Mouse (Mus musculus) erythroblast, embryonic 14.5 days (primary cell): ENCODE results near the gene Ccr6. TPM values are rescaled to one million over a fixed set of nuclear protein-coding genes. Genes with fewer than 3 reads are reported as not detected.
"Not testable (repeated sequence)": the region's sequence is repeated elsewhere in the genome, so short reads cannot be mapped to it uniquely, and the experiment has no call there.

Experiments used
- H3K27me3 ChIP-seq: 2 replicates; pipeline ENCODE4 v1.6.1; 2012; ENCODE audit warnings: inconsistent platforms; ENCODE audit not compliant: control insufficient read depth
- H3K36me3 ChIP-seq: 2 replicates; pipeline ENCODE4 v1.6.1; 2012; ENCODE audit warnings: mild to moderate bottlenecking, inconsistent platforms; ENCODE audit not compliant: control insufficient read depth
- H3K4me1 ChIP-seq: 2 replicates; pipeline ENCODE4 v1.6.1; 2012; ENCODE audit warnings: inconsistent platforms; ENCODE audit not compliant: control insufficient read depth
- H3K4me3 ChIP-seq: replicated peaks from 2 replicates; pipeline ENCODE3; 2012; ENCODE audit warnings: moderate library complexity, mild to moderate bottlenecking, inconsistent platforms
- H3K9me3 ChIP-seq: 2 replicates; pipeline ENCODE4 v1.6.1; 2012; ENCODE audit warnings: low read length, inconsistent platforms, mixed read lengths; ENCODE audit not compliant: control insufficient read depth
- GATA1 ChIP-seq: IDR thresholded peaks from 2 replicates; pipeline ENCODE4 v1.6.1; 2012; ENCODE audit warnings: low read length, inconsistent platforms, mixed read lengths
- TAL1 ChIP-seq: IDR thresholded peaks from 3 replicates; pipeline ENCODE4 v1.6.1; 2012; ENCODE audit warnings: low read length, inconsistent platforms, mixed read lengths
- polyA plus RNA-seq: library from polyadenylated mRNA; stranded (reverse); fragments of >175 nt; gene quantifications from 2 replicates; pipeline ENCODE4 v1.2.3, GENCODE M21; 2012

The Ccr6 gene
- not detected in 2 replicates for polyA plus RNA-seq

DNA sequence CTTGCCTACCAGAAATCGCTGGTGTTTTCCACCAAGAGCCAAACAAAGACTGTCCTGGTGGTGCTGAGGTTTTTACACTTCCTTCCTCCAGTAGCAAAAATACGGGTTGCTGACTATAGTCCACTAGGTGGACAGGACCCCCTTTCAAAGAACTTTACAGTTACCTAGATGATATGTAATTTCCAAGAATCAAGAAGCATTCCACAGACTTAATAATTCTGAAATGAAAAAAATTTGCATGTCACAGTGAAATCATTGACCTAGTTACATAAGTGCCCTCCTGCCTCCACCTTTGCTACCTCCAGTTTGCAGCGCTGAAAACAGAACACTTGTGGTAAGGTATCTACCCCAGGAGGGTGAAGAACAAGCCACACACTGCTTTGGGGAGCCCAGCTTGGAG is at the start of gene Ccr6:
Gene Ccr6 (plus strand): TSS at position 301 of the 400 bp plus-strand sequence.
- no peaks in the 10 kb centered on the region for H3K9me3 ChIP-seq
- no peaks in the 10 kb centered on the region for H3K4me1 ChIP-seq
- TF ChIP-seq TAL1 (no peak), GATA1 (no peak)
- H3K4me3 ChIP-seq: no peak within 1 kb of the TSS
- peaks cover 2% of the 10 kb centered on the region for H3K27me3 ChIP-seq
- H3K36me3 ChIP-seq: no peaks in the 10 kb centered on the region

DNA sequence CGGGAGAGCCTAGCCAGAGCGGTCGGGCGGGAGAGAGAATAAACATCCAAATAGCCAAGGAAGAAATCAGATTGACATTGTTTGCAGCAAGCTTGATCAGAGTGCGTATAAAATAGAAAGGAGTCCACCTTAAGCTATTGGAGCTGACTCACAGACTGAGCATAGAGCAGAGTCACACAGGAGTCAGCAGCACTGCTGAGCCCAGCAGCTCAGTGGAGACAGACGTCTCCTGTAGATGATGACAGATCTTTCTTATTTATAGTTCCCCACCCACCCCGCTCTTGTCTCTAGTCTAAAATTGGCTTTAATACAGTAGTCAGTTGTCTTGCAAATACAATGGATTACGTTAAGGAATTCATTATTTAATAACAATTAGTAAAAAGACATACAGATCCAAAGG is 42.2 kb upstream of the Ccr6 start:
- H3K4me3 ChIP-seq: no peak overlapping the region
- TF ChIP-seq TAL1 (no peak), GATA1 (no peak)
- H3K36me3 ChIP-seq: peaks cover 78% of the 10 kb centered on the region
- no peaks in the 10 kb centered on the region for H3K9me3 ChIP-seq
- H3K4me1 ChIP-seq: no peaks in the 10 kb centered on the region
- H3K27me3 ChIP-seq: no peaks in the 10 kb centered on the region

DNA sequence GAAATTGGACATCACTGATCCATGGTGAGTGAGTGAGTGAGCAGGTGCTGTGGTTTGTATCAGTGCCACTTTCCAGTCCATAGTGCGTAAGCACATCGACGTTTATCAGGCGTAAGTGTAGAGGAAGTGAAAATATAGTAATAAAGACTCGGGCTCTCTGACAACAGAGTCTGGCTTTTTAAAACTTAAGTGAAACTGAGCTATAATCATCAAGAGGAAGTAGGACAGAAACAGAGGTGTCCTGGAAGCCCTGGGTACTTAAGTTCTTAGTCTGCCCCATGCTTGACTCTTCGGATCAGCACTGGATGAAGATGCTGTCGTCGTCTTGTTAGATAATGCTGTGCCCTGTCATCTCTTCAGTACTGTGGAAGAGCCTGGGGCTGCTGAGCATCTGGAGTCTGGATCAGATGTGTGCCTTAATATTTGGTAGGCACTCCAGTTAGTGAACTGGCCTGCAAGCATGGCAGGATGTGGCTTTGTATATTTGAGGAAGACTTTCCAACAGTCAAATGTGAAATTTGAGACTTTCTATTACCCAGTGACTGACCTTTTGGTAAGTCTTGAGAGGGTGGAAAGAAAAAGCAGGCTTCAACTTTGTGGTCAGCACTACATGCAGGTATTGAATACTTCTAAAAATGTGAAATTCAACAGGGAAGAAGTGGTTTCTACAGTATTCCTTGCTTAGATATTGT is 40.0 kb upstream of the Ccr6 start:
- no peaks in the 10 kb centered on the region for H3K4me1 ChIP-seq

DNA sequence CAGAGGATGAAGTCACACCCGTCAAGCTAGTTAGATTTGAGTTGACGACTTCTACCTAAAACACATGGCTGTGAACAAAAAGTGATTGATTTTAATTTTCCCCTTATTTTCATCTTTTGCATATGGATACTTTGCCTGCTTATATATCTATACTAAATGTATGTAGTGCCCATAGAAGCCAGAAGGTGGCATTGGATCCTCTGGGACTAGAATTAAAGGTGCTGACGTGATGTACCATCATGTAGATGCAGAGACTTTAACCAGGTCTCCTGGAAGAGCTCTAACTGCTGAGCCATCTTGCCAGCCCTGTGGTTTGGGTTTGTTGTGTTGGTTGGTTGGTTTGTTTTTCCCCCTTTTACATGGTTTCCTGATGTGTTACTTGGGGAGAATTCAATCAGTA is 38.2 kb upstream of the Ccr6 start:
- TF ChIP-seq TAL1 (no peak), GATA1 (no peak)
- Histone ChIP-seq H3K4me1 (no peaks in the 10 kb centered on the region), H3K9me3 (no peaks in the 10 kb centered on the region), H3K27me3 (no peaks in the 10 kb centered on the region), H3K36me3 (peaks cover 45% of the 10 kb centered on the region), H3K4me3 (no peak overlapping the region)

More for the DNA sequence above, 40.0 kb upstream of the Ccr6 start:
- TF ChIP-seq TAL1 (no peak), GATA1 (no peak)
- no peak overlapping the region for H3K4me3 ChIP-seq
- no peaks in the 10 kb centered on the region for H3K27me3 ChIP-seq
- peaks cover 57% of the 10 kb centered on the region for H3K36me3 ChIP-seq
- no peaks in the 10 kb centered on the region for H3K9me3 ChIP-seq

DNA sequence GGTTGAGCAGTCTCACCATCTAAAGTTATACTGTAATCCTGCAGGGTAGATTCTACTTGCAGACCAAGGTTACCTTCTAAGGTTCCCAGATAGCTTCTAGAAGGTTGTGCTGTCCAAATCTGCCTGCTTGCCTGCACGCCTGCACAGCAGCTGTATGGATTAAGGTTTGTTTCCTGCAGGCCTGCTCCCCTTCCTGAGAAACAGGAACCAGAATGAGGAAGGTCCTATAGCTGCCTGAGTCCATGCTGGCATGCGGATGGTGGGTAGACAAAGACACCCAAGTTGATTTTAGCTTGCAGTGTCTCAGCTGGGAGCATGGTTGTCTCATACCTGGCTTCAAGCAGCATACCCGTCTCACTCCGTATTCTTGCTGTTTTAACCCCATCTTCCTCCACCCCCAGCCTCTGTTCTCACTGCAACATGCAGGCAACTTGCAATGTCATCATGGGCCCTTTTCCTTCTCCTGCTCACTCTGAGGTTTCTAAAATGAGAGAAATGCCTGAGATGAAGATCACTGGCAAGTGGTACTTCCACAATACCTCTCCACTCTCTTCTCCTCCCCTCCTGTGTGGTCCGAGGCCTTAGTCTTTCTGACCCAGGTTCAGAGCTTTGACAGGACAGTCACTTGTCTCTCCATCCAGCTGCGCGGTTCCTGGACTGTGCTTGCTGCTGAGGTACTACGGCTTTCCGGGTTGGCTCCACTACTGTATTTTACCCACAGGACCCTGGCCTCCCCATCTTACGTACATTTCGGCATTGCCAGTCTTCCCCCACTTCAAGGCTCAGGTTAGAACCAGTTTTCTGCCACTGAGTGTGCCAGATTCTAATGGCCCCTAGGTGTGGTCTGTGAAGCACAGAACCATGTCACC is 36.5 kb upstream of the Ccr6 start:
- Histone ChIP-seq H3K4me3 (no peak overlapping the region), H3K36me3 (peaks cover 32% of the 10 kb centered on the region), H3K9me3 (no peaks in the 10 kb centered on the region), H3K4me1 (no peaks in the 10 kb centered on the region), H3K27me3 (no peaks in the 10 kb centered on the region)
- no peak for TF ChIP-seq GATA1
- no peak for TF ChIP-seq TAL1

DNA sequence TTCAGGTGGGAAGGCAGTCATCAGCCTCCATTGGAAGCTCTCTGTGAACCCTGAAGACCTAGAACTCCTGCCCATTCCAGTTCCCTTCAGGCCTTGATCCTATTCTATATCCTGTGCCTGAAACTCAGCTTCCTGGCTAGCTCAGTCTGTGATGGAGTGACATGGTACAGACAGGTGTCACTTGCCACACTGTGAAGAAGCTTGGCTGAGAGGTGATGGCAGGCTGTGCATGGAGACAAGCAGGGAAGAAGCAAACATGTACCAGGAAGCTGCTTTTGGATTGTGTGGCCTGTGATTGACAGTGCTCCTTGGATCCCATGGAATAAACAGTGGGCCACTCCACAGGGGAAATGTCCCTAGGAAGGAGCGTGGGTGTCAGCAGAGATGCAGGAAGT is 35.9 kb upstream of the Ccr6 start:
- no peak for TF ChIP-seq GATA1
- TF ChIP-seq TAL1: no peak
- Histone ChIP-seq H3K27me3 (no peaks in the 10 kb centered on the region), H3K36me3 (peaks cover 25% of the 10 kb centered on the region), H3K9me3 (no peaks in the 10 kb centered on the region), H3K4me1 (no peaks in the 10 kb centered on the region), H3K4me3 (no peak overlapping the region)

DNA sequence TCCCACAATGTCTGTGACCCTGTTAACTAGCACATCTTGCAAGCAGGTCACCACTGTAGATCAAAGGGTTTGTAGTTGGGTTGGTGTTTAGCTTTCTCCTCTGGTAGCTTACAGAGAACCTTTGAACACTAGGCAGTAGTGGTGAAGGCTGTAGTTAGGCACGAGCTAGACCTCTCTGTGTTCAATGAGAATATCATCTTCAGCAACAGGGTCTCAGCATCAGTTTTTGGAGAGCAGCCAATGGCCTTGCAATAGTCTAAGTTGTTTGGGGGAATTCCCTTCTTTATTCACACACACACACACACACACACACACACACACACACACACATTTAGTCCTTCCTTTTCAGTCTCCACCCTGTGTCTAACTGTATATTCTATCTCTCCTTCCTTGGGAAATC is 32.4 kb upstream of the Ccr6 start:
- H3K4me3 ChIP-seq: no peak overlapping the region
- TF ChIP-seq GATA1 (no peak), TAL1 (no peak)
- no peaks in the 10 kb centered on the region for H3K4me1 ChIP-seq
- H3K27me3 ChIP-seq: no peaks in the 10 kb centered on the region
- H3K36me3 ChIP-seq: no peaks in the 10 kb centered on the region
- H3K9me3 ChIP-seq: no peaks in the 10 kb centered on the region

DNA sequence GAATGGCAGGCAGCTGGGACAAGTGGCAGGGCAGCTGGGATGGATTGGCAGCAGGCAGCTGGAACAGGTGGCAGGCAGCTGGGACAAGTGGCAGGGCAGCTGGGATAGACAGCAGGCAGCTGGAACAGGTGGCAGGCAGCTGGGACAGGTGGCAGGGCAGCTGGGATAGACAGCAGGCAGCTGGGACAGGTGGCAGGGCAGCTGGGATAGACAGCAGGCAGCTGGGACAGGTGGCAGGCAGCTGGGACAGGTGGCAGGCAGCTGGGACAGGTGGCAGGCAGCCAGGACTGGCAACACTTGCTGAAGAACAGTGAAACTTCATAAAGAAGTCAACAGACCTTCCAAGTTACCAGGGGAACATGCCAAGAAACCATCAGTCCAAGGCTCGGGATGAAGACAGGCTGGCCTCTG is 30.6 kb upstream of the Ccr6 start:
- H3K27me3 ChIP-seq, H3K36me3 ChIP-seq, H3K4me1 ChIP-seq, H3K4me3 ChIP-seq, H3K9me3 ChIP-seq: not testable (repeated sequence)

DNA sequence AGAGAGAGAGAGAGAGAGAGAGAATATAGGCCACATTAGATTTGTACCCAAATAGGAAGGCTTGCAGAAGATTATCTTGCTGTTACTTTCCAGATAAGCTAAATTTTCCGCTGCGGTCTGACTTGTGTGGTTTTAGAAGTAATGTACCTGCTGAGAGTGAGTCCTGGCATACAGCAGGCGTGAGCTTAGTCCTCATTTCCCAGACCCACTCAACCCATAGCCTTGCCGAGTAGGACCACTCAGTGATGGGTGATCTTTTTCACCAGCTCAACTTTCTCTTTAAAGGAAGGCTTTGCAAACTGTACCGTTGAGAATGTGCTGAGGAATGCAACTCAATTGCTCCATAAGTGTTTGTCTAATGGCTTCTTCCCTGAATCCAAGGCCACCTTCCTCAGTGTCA is 29.2 kb upstream of the Ccr6 start:
- TF ChIP-seq GATA1: no peak
- TF ChIP-seq TAL1: no peak
- no peaks in the 10 kb centered on the region for H3K36me3 ChIP-seq
- H3K9me3 ChIP-seq: no peaks in the 10 kb centered on the region
- no peak overlapping the region for H3K4me3 ChIP-seq
- no peaks in the 10 kb centered on the region for H3K27me3 ChIP-seq
- H3K4me1 ChIP-seq: no peaks in the 10 kb centered on the region

DNA sequence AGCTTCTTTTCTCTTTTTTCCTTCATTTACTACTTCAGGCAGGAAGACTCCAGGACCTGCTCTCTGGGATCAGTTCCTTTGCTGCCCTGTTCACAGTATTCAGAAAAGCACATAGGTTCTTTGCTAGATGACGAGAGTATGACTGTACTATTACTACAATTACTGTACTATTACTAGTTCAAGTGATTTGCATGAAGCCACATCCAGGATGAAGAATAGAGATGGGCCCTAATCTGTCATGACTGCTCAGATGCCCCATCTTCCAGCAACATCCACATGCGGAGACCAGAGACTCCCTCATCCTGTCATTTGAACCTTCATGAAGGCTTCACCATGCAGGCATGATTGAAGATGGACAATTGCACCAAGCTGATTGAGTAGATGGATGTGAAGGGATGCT is 26.1 kb upstream of the Ccr6 start:
- H3K4me1 ChIP-seq: no peaks in the 10 kb centered on the region
- no peaks in the 10 kb centered on the region for H3K27me3 ChIP-seq
- H3K36me3 ChIP-seq: no peaks in the 10 kb centered on the region
- no peak for TF ChIP-seq GATA1
- no peak overlapping the region for H3K4me3 ChIP-seq
- H3K9me3 ChIP-seq: no peaks in the 10 kb centered on the region
